Mouse (Mus musculus) forebrain, embryonic 14.5 days (tissue): ENCODE data around the gene Atp6v1a. TPM values are rescaled to one million over a fixed set of nuclear protein-coding genes. Genes with fewer than 3 reads are reported as not detected.

Experiments
- ATAC-seq: fragments of 200-750 bp; cut with Nextera tagmentation; 2 replicates; pipeline ENCODE4 v1.8.0; 2017; ENCODE audit warnings: mild to moderate bottlenecking, moderate library complexity
- DNase-seq: peaks from one replicate; pipeline ENCODE4 v3.0.0-alpha.2; 2015; ENCODE audit warnings: low spot score
- H3K27ac ChIP-seq: fragments of 300-500 bp; sonication (generic); 2 replicates; pipeline ENCODE4 v1.5.1; 2014; ENCODE audit warnings: low read depth, mild to moderate bottlenecking, control low read depth, low read length, moderate library complexity
- H3K27me3 ChIP-seq: fragments of 300-500 bp; sonication (generic); replicated peaks from 2 replicates; pipeline ENCODE4 v1.6.1; 2014; ENCODE audit warnings: low read length, control low read depth, mixed read lengths; ENCODE audit not compliant: control insufficient read depth, insufficient read depth
- H3K36me3 ChIP-seq: fragments of 300-500 bp; sonication (generic); 2 replicates; pipeline ENCODE4 v1.6.1; 2014; ENCODE audit warnings: low read length, control low read depth; ENCODE audit not compliant: control insufficient read depth, insufficient read depth
- H3K4me1 ChIP-seq: fragments of 300-500 bp; sonication (generic); 2 replicates; pipeline ENCODE4 v1.6.1; 2014; ENCODE audit warnings: antibody characterized with exemption, low read length, control low read depth; ENCODE audit not compliant: control insufficient read depth, insufficient read depth
- H3K4me2 ChIP-seq: fragments of 300-500 bp; sonication (generic); 2 replicates; pipeline ENCODE4 v1.6.1; 2014; ENCODE audit warnings: mild to moderate bottlenecking, control low read depth, low read length
- H3K4me3 ChIP-seq: fragments of 300-500 bp; sonication (generic); 2 replicates; pipeline ENCODE4 v1.5.1; 2014; ENCODE audit warnings: low read depth, low read length, control low read depth
- H3K9ac ChIP-seq: fragments of 300-500 bp; sonication (generic); 2 replicates; pipeline ENCODE4 v1.6.1; 2014; ENCODE audit warnings: mild to moderate bottlenecking, low read length, control low read depth, moderate library complexity
- H3K9me3 ChIP-seq: fragments of 300-500 bp; sonication (generic); replicated peaks from 2 replicates; pipeline ENCODE4 v1.6.1; 2016; ENCODE audit warnings: low read length, control low read depth, mixed read lengths; ENCODE audit not compliant: control insufficient read depth
- WGBS: fragments of 180-500 bp; shearing (Covaris S2); extraction: QIAGEN DNeasy Blood & Tissue Kit; methylation state at CpG from one replicate; pipeline ENCODE4 v1.1.7; 2014; 5-methylcytosine and 5-hydroxymethylcytosine counted together
- polyA plus RNA-seq: library from polyadenylated mRNA; unstranded; fragments of >200 nt; fragmentation: Nextera tagmentation; extraction: Ambion mirVana; gene quantifications from 2 replicates; pipeline ENCODE4 v1.2.1, GENCODE M21; 2014

Atp6v1a gene
- polyA plus RNA-seq, 1 experiment from 2014 or later: 125 TPM

GRCm38 (mm10) chr16:44103806-44104766 lies 35.4 kb downstream of the Atp6v1a start:
- no peaks in the 10 kb centered on the region for H3K9me3 ChIP-seq
- H3K36me3 ChIP-seq: peaks cover 79% of the 10 kb centered on the region
- no peak for ATAC-seq
- WGBS: 92% methylated on average over 18 of the region's 18 CpGs
- no peak for DNase-seq
- H3K4me3 ChIP-seq: no peak overlapping the region
- no peak overlapping the region for H3K9ac ChIP-seq
- H3K27me3 ChIP-seq: no peaks in the 10 kb centered on the region
- H3K27ac ChIP-seq: no peak overlapping the region
- H3K4me1 ChIP-seq: no peaks in the 10 kb centered on the region
- H3K4me2 ChIP-seq: no peak overlapping the region

- 93% methylated on average over 2 of the region's 2 CpGs for WGBS
- Histone ChIP-seq H3K4me1 (no peaks in the 10 kb centered on the region), H3K4me2 (no peak overlapping the region), H3K27me3 (no peaks in the 10 kb centered on the region), H3K9me3 (no peaks in the 10 kb centered on the region), H3K9ac (no peak overlapping the region), H3K36me3 (peaks cover 77% of the 10 kb centered on the region), H3K4me3 (no peak overlapping the region), H3K27ac (no peak overlapping the region)
- ATAC-seq: no peak
- DNase-seq: no peak
Measured at GRCm38 (mm10) chr16:44102925-44103324, 36.6 kb downstream of the Atp6v1a start.

- ATAC-seq: no peak
- no peaks in the 10 kb centered on the region for H3K9me3 ChIP-seq
Measured at GRCm38 (mm10) chr16:44101181-44101710, 38.3 kb downstream of the Atp6v1a start.

GRCm38 (mm10) chr16:44099377-44099776 lies 40.1 kb downstream of the Atp6v1a start:
- H3K36me3 ChIP-seq: peaks cover 83% of the 10 kb centered on the region
- no peak overlapping the region for H3K4me2 ChIP-seq
- no peaks in the 10 kb centered on the region for H3K4me1 ChIP-seq
- H3K4me3 ChIP-seq: no peak overlapping the region
- no peak overlapping the region for H3K27ac ChIP-seq
- DNase-seq (no peak), ATAC-seq (no peak)
- 96% methylated on average over 7 of the region's 7 CpGs for WGBS
- no peaks in the 10 kb centered on the region for H3K27me3 ChIP-seq
- H3K9me3 ChIP-seq: no peaks in the 10 kb centered on the region
- H3K9ac ChIP-seq: no peak overlapping the region

More at GRCm38 (mm10) chr16:44101181-44101710, 38.3 kb downstream of the Atp6v1a start:
- Histone ChIP-seq H3K27ac (no peak overlapping the region), H3K36me3 (peaks cover 76% of the 10 kb centered on the region), H3K9ac (no peak overlapping the region), H3K4me1 (no peaks in the 10 kb centered on the region), H3K4me3 (no peak overlapping the region), H3K4me2 (no peak overlapping the region), H3K27me3 (no peaks in the 10 kb centered on the region)
- WGBS: 95% methylated on average over 12 of the region's 12 CpGs
- no peak for DNase-seq

- no peak overlapping the region for H3K27ac ChIP-seq
- DNase-seq (no peak), ATAC-seq (no peak)
- no peak overlapping the region for H3K9ac ChIP-seq
- peaks cover 75% of the 10 kb centered on the region for H3K36me3 ChIP-seq
- H3K4me1 ChIP-seq: no peaks in the 10 kb centered on the region
- 88% methylated on average over 2 of the region's 2 CpGs for WGBS
- H3K27me3 ChIP-seq: no peaks in the 10 kb centered on the region
- no peak overlapping the region for H3K4me3 ChIP-seq
- no peak overlapping the region for H3K4me2 ChIP-seq
- no peaks in the 10 kb centered on the region for H3K9me3 ChIP-seq
Measured at GRCm38 (mm10) chr16:44087650-44088049, 51.9 kb downstream of the Atp6v1a start.

GRCm38 (mm10) chr16:44063025-44063894 lies 76.2 kb downstream of the Atp6v1a start, which contains the start of gene Gramd1c:
Gramd1c (minus strand) TSS chr16:44063345.
- Histone ChIP-seq H3K4me2 (peak within 1 kb of the TSS; percentile 65), H3K4me3 (peak within 1 kb of the TSS; percentile 53), H3K9ac (peak within 1 kb of the TSS; percentile 71), H3K9me3 (no peaks in the 10 kb centered on the region), H3K27ac (peak within 1 kb of the TSS; percentile 71), H3K27me3 (no peaks in the 10 kb centered on the region), H3K36me3 (no peaks in the 10 kb centered on the region), H3K4me1 (no peaks in the 10 kb centered on the region)
- ATAC-seq (peak; percentile 93), DNase-seq (peak; percentile 91)
- WGBS: 7% methylated on average over 35 of the region's 45 CpGs

GRCm38 (mm10) chr16:44061341-44061740 lies 78.2 kb downstream of the Atp6v1a start:
- no peak overlapping the region for H3K9ac ChIP-seq
- ATAC-seq (no peak), DNase-seq (no peak)
- H3K27me3 ChIP-seq: no peaks in the 10 kb centered on the region
- no peaks in the 10 kb centered on the region for H3K4me1 ChIP-seq
- H3K27ac ChIP-seq: no peak overlapping the region
- H3K4me3 ChIP-seq: no peak overlapping the region
- H3K4me2 ChIP-seq: no peak overlapping the region
- 95% methylated on average over 15 of the region's 15 CpGs for WGBS
- no peaks in the 10 kb centered on the region for H3K9me3 ChIP-seq
- H3K36me3 ChIP-seq: no peaks in the 10 kb centered on the region

GRCm38 (mm10) chr16:44060604-44061286 lies 78.8 kb downstream of the Atp6v1a start:
- Histone ChIP-seq H3K27me3 (no peaks in the 10 kb centered on the region), H3K9ac (no peak overlapping the region), H3K4me3 (no peak overlapping the region), H3K4me1 (no peaks in the 10 kb centered on the region), H3K9me3 (no peaks in the 10 kb centered on the region), H3K27ac (no peak overlapping the region), H3K36me3 (no peaks in the 10 kb centered on the region), H3K4me2 (no peak overlapping the region)
- ATAC-seq (no peak), DNase-seq (no peak)
- 93% methylated on average over 18 of the region's 18 CpGs for whole genome bisulfite sequencing
